Mouse (Mus musculus) 416B (cell line): ENCODE results near the gene Itih3.

Source experiments
- DNase-seq: peaks from one replicate; pipeline ENCODE4 v3.0.0; 2011; ENCODE audit warnings: low read depth

Itih3 gene

GRCm38 (mm10) chr14:30923375-30924105 is at the start of gene Itih3:
Itih3 (minus strand) TSS chr14:30923760.
- DNase-seq: no peak

GRCm38 (mm10) chr14:30960366-30960765 is 36.8 kb upstream of the Itih3 start:
- DNase-seq: no peak

GRCm38 (mm10) chr14:30959031-30959430 is 35.5 kb upstream of the Itih3 start:
- DNase-seq: no peak

GRCm38 (mm10) chr14:30958517-30958916 is 35.0 kb upstream of the Itih3 start:
- DNase-seq: no peak

GRCm38 (mm10) chr14:30951154-30951825 is 27.7 kb upstream of the Itih3 start, which contains the start of gene Nek4:
Nek4 (plus strand) TSS chr14:30951377.
- DNase-seq: peak; percentile 98

GRCm38 (mm10) chr14:30949986-30950385 is 26.4 kb upstream of the Itih3 start:
- no peak for DNase-seq

- DNase-seq: no peak
Measured at GRCm38 (mm10) chr14:30944745-30945144, 21.2 kb upstream of the Itih3 start.

- peak; percentile 83 for DNase-seq
Measured at GRCm38 (mm10) chr14:30943860-30944674, 20.5 kb upstream of the Itih3 start.

GRCm38 (mm10) chr14:30943038-30943437 is 19.5 kb upstream of the Itih3 start, which contains the start of gene Itih1:
Itih1 (minus strand) TSS chr14:30943289.
- DNase-seq: no peak

- DNase-seq: peak; percentile 65
Measured at GRCm38 (mm10) chr14:30942254-30942653, 18.7 kb upstream of the Itih3 start.

GRCm38 (mm10) chr14:30933351-30933750 is 9.8 kb upstream of the Itih3 start:
- no peak for DNase-seq

- DNase-seq: no peak
Measured at GRCm38 (mm10) chr14:30930386-30930785, 6.8 kb upstream of the Itih3 start.

GRCm38 (mm10) chr14:30925492-30925891 is 1.9 kb upstream of the Itih3 start:
- no peak for DNase-seq

GRCm38 (mm10) chr14:30922053-30922670 is 1.4 kb downstream of the Itih3 start:
- DNase-seq: no peak

- no peak for DNase-seq
Measured at GRCm38 (mm10) chr14:30916516-30916915, 7.0 kb downstream of the Itih3 start.

- no peak for DNase-seq
Measured at GRCm38 (mm10) chr14:30913404-30913803, 10.2 kb downstream of the Itih3 start.

GRCm38 (mm10) chr14:30912641-30913040 is 10.9 kb downstream of the Itih3 start:
- DNase-seq: no peak

- no peak for DNase-seq
Measured at GRCm38 (mm10) chr14:30911141-30911540, 12.4 kb downstream of the Itih3 start.

GRCm38 (mm10) chr14:30907814-30908265 is 15.7 kb downstream of the Itih3 start:
- DNase-seq: peak; percentile 72

- DNase-seq: no peak
Measured at GRCm38 (mm10) chr14:30906001-30906400, 17.6 kb downstream of the Itih3 start.

GRCm38 (mm10) chr14:30904307-30904706 is 19.3 kb downstream of the Itih3 start:
- no peak for DNase-seq

- no peak for DNase-seq
Measured at GRCm38 (mm10) chr14:30903036-30903435, 20.5 kb downstream of the Itih3 start.
